Mouse (Mus musculus) forebrain, postnatal 0 days (tissue): ENCODE data around the gene Tmem175. TPM values are rescaled to one million over a fixed set of nuclear protein-coding genes. Genes with fewer than 3 reads are reported as not detected.

ENCODE experiments used
- ATAC-seq: fragments of 200-750 bp; cut with Nextera tagmentation; 2 replicates; pipeline ENCODE4 v1.8.0; 2017; ENCODE audit warnings: mild to moderate bottlenecking, moderate library complexity
- DNase-seq: peaks from one replicate; pipeline ENCODE4 v3.0.0-alpha.2; 2015
- H3K27ac ChIP-seq: fragments of 300-500 bp; sonication (generic); 2 replicates; pipeline ENCODE4 v1.5.1; 2014; ENCODE audit warnings: low read depth, mild to moderate bottlenecking, antibody characterized with exemption, low read length, moderate library complexity, mixed read lengths
- H3K27me3 ChIP-seq: fragments of 300-500 bp; sonication (generic); 2 replicates; pipeline ENCODE4 v1.6.1; 2014; ENCODE audit warnings: mild to moderate bottlenecking, low read length, mixed read lengths; ENCODE audit not compliant: insufficient read depth
- H3K36me3 ChIP-seq: fragments of 300-500 bp; sonication (generic); 2 replicates; pipeline ENCODE4 v1.6.1; 2014; ENCODE audit warnings: mild to moderate bottlenecking, moderate library complexity; ENCODE audit not compliant: insufficient read depth
- H3K4me1 ChIP-seq: fragments of 300-500 bp; sonication (generic); 2 replicates; pipeline ENCODE4 v1.6.1; 2014; ENCODE audit warnings: antibody characterized with exemption; ENCODE audit not compliant: insufficient read depth
- H3K4me2 ChIP-seq: fragments of 300-500 bp; sonication (generic); 2 replicates; pipeline ENCODE4 v1.6.1; 2014; ENCODE audit warnings: low read depth, mild to moderate bottlenecking, moderate library complexity
- H3K4me3 ChIP-seq: fragments of 300-500 bp; sonication (generic); 2 replicates; pipeline ENCODE4 v1.5.1; 2014; ENCODE audit warnings: low read depth, low read length, mixed read lengths
- H3K9ac ChIP-seq: fragments of 300-500 bp; sonication (generic); 2 replicates; pipeline ENCODE4 v1.6.1; 2014; ENCODE audit warnings: mild to moderate bottlenecking
- H3K9me3 ChIP-seq: fragments of 300-500 bp; sonication (generic); 2 replicates; pipeline ENCODE4 v1.6.1; 2016; ENCODE audit warnings: low read length
- CTCF ChIP-seq: sonication (generic); IDR thresholded peaks from 2 replicates; pipeline ENCODE4 v1.5.1; 2016; ENCODE audit warnings: antibody characterized with exemption, control low read depth, low read depth
- WGBS: fragments of 180-500 bp; shearing (Covaris S2); extraction: QIAGEN DNeasy Blood & Tissue Kit; methylation state at CpG from one replicate; pipeline ENCODE4 v1.1.7; 2014; 5-methylcytosine and 5-hydroxymethylcytosine counted together
- polyA plus RNA-seq: library from polyadenylated mRNA; unstranded; fragments of >200 nt; fragmentation: Nextera tagmentation; extraction: Ambion mirVana; gene quantifications from 2 replicates; pipeline ENCODE4 v1.2.1, GENCODE M21; 2015
- total RNA-seq: library from RNA; depleted of rRNA; stranded (reverse); fragments of >200 nt; gene quantifications from 2 replicates; pipeline ENCODE4 v1.2.3, GENCODE M21; 2014

The Tmem175 gene
- total and polyA plus RNA-seq, 2 experiments from 2014 or later = 27.2 to 34.8 TPM

DNA sequence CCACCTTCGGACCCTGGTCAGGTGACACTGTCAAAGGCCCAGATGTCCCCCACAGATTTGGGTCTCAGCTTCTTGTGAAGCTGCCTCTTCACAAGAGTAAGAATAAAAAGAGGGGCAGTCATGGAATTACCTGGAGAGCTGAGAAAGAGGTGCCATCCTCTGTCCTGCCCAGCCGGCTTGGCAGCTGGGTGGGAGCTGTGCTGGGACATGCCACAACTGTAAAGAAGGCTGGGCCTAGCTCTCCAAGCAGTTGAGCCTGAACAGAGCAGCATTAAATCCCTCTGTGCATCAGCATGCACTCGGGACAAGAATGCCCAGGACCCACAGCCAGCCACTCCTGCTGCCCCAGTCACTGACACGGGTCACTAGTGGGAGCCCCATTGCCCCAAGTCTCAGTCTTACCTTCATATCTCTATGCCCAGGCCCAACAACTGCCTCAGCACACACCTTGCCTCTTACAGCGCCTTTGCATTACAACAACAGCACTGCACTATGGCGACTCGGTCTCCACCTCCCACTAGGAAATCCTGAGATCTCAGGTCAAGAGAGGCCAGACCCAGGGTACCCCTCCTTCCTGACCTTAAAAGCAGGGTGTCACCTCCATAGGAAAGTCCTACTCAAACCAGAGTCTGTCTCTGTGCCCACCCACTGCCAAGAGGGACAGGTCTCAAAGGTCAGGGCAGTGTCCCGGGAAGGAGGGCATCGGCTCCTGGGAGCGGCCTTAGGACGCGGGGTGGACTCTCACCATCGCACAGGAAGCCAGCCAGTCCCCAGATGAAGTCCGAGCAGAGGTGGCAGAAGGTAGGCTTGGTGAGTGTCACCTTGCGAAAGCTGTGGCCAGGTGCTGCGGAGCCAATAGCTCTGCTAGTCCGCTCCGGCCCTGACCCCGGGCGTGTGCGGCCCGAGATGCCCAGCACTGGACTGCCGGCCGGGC lies 30.4 kb downstream of the Tmem175 start, which contains the start of gene Idua:
Gene Idua (plus strand): TSS at position 634 of the 934 bp plus-strand sequence.
- DNase-seq (no peak), ATAC-seq (peak; percentile 40; the same call in 1 of the 2 replicates)
- Histone ChIP-seq H3K9ac (peak within 1 kb of the TSS; percentile 93), H3K9me3 (no peaks in the 10 kb centered on the region), H3K27me3 (no peaks in the 10 kb centered on the region), H3K4me3 (peak within 1 kb of the TSS; percentile 88), H3K4me1 (peaks cover 8% of the 10 kb centered on the region), H3K36me3 (peaks cover 27% of the 10 kb centered on the region), H3K4me2 (peak within 1 kb of the TSS; percentile 96), H3K27ac (peak within 1 kb of the TSS; percentile 40; the same call in 1 of the 2 replicates)
- no peak for TF ChIP-seq CTCF
- WGBS = 12% methylated on average over 24 of the region's 24 CpGs

DNA sequence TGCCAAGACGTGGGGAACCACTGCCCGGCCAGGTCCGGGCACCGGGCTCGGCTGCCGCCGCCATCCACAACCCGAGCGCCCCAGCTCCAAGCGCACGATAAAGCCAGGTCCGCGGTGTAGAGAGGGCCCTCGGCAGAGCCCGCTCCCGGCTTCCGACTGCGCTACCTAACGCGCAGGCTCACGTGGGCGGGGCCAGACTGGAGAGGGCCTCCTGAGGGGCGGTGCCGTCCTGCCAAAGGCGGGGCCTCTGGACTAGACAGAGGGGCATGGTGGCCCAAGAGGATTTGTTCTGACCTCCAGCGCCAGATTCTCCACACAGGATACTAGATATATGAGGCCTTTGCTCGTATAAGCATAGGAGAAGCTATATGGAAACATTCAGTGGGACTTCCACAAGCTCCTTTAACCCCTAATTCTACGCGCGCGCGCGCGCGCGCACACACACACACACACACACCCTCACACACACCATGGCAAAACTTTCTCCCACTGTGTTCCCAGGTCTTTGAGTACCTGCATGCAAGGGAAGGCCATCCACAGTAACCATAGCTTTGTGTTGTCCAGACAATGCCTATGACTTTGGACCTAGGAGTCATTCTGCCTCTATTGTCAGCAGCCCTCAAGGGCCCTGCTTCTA lies 31.2 kb downstream of the Tmem175 start:
- H3K9me3 ChIP-seq = no peaks in the 10 kb centered on the region

DNA sequence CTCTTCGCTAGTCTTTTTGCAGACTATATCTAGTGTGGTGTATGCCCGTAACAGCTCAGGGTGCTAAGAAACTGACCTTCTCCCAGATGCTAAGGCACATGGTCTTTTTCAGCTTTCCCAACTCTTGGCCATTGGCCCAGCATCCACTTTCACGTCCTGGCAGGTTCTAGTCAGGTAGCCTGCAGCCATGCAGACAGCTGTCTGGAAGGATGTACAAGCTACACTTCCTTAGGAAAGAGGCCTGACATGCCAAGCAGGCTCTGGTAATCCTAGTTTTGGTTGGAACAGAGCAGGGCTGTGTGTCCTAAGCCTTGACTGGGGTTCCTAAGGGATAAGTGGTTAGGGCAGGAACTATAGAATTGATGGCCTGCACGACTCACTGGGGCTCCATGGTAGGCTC lies 33.2 kb downstream of the Tmem175 start:
- H3K36me3 ChIP-seq = peaks cover 5% of the 10 kb centered on the region; the same call in 1 of the 2 replicates
- peaks cover 8% of the 10 kb centered on the region for H3K4me1 ChIP-seq
- no peaks in the 10 kb centered on the region for H3K27me3 ChIP-seq
- no peak overlapping the region for H3K9ac ChIP-seq
- H3K4me2 ChIP-seq = no peak overlapping the region
- H3K27ac ChIP-seq = no peak overlapping the region
- DNase-seq (no peak), ATAC-seq (no peak)
- H3K4me3 ChIP-seq = no peak overlapping the region
- TF ChIP-seq CTCF = no peak
- 86% methylated on average over 4 of the region's 4 CpGs for WGBS
- H3K9me3 ChIP-seq = no peaks in the 10 kb centered on the region

More for the DNA sequence above, 31.2 kb downstream of the Tmem175 start:
- Histone ChIP-seq H3K9ac (peak overlapping the region; percentile 93), H3K4me1 (peaks cover 8% of the 10 kb centered on the region), H3K27me3 (no peaks in the 10 kb centered on the region), H3K36me3 (peaks cover 19% of the 10 kb centered on the region), H3K27ac (peak overlapping the region; percentile 40; the same call in 1 of the 2 replicates), H3K4me3 (peak overlapping the region; percentile 88), H3K4me2 (peak overlapping the region; percentile 96)
- WGBS = 10% methylated on average over 35 of the region's 36 CpGs
- DNase-seq (peak; percentile 89), ATAC-seq (peak; percentile 99)
- TF ChIP-seq CTCF = no peak

DNA sequence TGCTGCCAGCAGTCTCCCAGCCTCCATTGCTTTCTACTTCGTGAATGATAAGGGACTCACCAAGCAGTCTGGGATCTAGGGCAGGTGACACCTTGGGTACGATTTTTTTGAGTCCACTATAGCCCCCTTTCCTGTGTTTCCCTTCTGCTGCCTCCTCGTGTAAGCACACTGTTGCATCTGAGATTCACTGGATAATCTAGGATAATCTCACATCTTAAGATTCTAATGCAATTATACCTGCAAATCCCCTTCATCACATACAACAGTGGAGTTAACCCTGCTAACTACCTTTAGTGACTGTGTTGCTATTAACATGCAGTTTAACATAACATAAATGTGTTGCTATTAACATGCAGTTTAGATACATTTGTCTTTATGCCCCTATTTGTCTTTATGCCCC lies 35.5 kb downstream of the Tmem175 start:
- H3K27me3 ChIP-seq = no peaks in the 10 kb centered on the region
- no peak for TF ChIP-seq CTCF
- no peak overlapping the region for H3K9ac ChIP-seq
- no peaks in the 10 kb centered on the region for H3K9me3 ChIP-seq
- H3K27ac ChIP-seq = no peak overlapping the region
- H3K4me2 ChIP-seq = no peak overlapping the region
- no peak for ATAC-seq
- no peak for DNase-seq
- H3K36me3 ChIP-seq = no peaks in the 10 kb centered on the region
- H3K4me1 ChIP-seq = peaks cover 5% of the 10 kb centered on the region
- H3K4me3 ChIP-seq = no peak overlapping the region
- 31% methylated on average over 3 of the region's 3 CpGs for WGBS

DNA sequence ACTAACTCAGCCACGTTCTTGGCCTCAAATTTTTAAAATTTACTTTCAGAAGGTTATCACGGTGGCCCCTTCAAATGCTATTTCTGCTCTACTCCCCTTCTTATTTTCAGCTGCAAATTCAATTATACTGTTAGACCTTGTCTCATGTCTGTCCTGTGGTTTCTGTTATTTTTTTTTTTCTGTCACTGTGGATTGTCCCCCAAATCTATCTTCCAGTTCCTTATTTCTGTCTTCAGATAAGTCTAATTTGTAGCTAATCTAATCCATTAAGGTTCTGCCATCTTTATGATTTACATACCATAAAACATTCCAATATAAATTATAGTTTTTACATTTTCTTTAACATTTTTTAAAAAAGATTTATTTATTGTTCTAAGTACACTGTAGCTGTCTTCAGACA lies 37.8 kb downstream of the Tmem175 start:
- Histone ChIP-seq H3K4me2 (no peak overlapping the region), H3K9me3 (no peaks in the 10 kb centered on the region), H3K4me3 (no peak overlapping the region), H3K9ac (no peak overlapping the region), H3K27me3 (no peaks in the 10 kb centered on the region), H3K36me3 (peaks cover 6% of the 10 kb centered on the region; the same call in 1 of the 2 replicates), H3K27ac (no peak overlapping the region), H3K4me1 (peaks cover 3% of the 10 kb centered on the region; the same call in 1 of the 2 replicates)
- DNase-seq (no peak), ATAC-seq (no peak)
- no peak for TF ChIP-seq CTCF
- 84% methylated on average over 2 of the region's 2 CpGs for WGBS

DNA sequence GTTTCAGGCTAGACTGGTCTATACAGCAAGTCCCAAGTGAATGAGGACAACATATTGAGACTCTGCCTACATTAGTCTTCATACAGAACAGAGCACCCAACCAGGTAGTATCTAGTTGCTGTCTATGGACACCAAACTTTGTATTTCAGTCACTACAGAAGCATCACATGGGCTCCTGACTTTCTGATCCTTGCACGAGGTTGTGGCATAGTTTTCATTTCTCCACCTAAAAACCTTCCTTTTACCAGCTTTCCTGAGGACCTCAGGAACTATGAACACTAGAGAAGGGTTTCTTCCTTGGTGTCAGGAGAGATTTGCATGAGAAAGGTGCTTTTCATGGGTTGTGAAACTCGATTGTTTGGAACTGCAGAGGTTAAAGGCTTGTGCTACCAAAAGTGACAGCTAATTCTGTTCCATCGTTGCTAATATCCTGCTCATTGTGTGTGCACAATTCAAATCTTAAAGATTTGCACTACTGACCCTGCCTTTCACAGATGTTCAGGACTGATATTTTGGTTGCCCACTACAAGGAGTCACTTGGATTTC lies 38.9 kb downstream of the Tmem175 start:
- no peaks in the 10 kb centered on the region for H3K9me3 ChIP-seq
- peak overlapping the region; percentile 87 for H3K27ac ChIP-seq
- H3K4me1 ChIP-seq = peaks cover 3% of the 10 kb centered on the region; the same call in 1 of the 2 replicates
- TF ChIP-seq CTCF = no peak
- DNase-seq (no peak), ATAC-seq (peak; percentile 17; the same call in 1 of the 2 replicates)
- 8% methylated on average over 3 of the region's 3 CpGs for WGBS
- peak overlapping the region; percentile 60 for H3K4me3 ChIP-seq
- peaks cover 6% of the 10 kb centered on the region; the same call in 1 of the 2 replicates for H3K36me3 ChIP-seq
- peak overlapping the region; percentile 82 for H3K4me2 ChIP-seq
- H3K27me3 ChIP-seq = no peaks in the 10 kb centered on the region
- H3K9ac ChIP-seq = peak overlapping the region; percentile 77
